Mouse (Mus musculus) liver, adult 2 months (tissue): ENCODE measurements around the gene Snx25. TPM values are rescaled to one million over a fixed set of nuclear protein-coding genes. Genes with fewer than 3 reads are reported as not detected.

Experiments
- DNase-seq: peaks from one replicate; pipeline ENCODE4 v3.0.0-alpha.2; 2011; ENCODE audit warnings: low read depth, low spot score; ENCODE audit errors: extremely low read depth
- H3K27ac ChIP-seq: fragments of 200-500 bp; replicated peaks from 2 replicates; pipeline ENCODE4 v1.5.1; 2012; ENCODE audit warnings: low read depth, mild to moderate bottlenecking, control low read depth, inconsistent platforms, low read length; ENCODE audit not compliant: insufficient read depth
- H3K27me3 ChIP-seq: fragments of 200-500 bp; 2 replicates; pipeline ENCODE4 v1.6.1; 2012; ENCODE audit warnings: mild to moderate bottlenecking, moderate library complexity, low read length, inconsistent platforms; ENCODE audit not compliant: control insufficient read depth, insufficient read depth
- H3K36me3 ChIP-seq: fragments of 200-500 bp; 2 replicates; pipeline ENCODE4 v1.6.1; 2012; ENCODE audit warnings: low read length, inconsistent platforms; ENCODE audit not compliant: control insufficient read depth, insufficient read depth
- H3K4me1 ChIP-seq: fragments of 200-500 bp; 2 replicates; pipeline ENCODE4 v1.6.1; 2011; ENCODE audit warnings: low read length; ENCODE audit not compliant: control insufficient read depth, insufficient read depth
- H3K4me3 ChIP-seq: fragments of 200-500 bp; 2 replicates; pipeline ENCODE4 v1.5.1; 2011; ENCODE audit warnings: low read depth, mild to moderate bottlenecking, control low read depth, low read length, moderate library complexity; ENCODE audit not compliant: insufficient read depth
- H3K79me2 ChIP-seq: fragments of 200-500 bp; 2 replicates; pipeline ENCODE4 v1.6.1; 2012; ENCODE audit warnings: inconsistent platforms, mild to moderate bottlenecking, low read length, moderate library complexity; ENCODE audit not compliant: control insufficient read depth, insufficient read depth
- H3K9ac ChIP-seq: fragments of 200-500 bp; 2 replicates; pipeline ENCODE4 v1.6.1; 2012; ENCODE audit warnings: low read depth, mild to moderate bottlenecking, control low read depth, inconsistent platforms, low read length
- CTCF ChIP-seq: fragments of 200-500 bp; IDR thresholded peaks from 2 replicates; pipeline ENCODE4 v1.5.1; 2011; ENCODE audit warnings: low read depth, low read length, control low read depth
- POLR2A ChIP-seq: fragments of 200-500 bp; IDR thresholded peaks from 2 replicates; pipeline ENCODE4 v1.6.1; 2011; ENCODE audit warnings: low read length, control low read depth; ENCODE audit not compliant: insufficient read depth; ENCODE audit errors: extremely low read depth
- WGBS: fragments of 180-500 bp; shearing (Covaris S2); methylation state at CpG from one replicate; pipeline ENCODE4 v1.1.7; 2018; 5-methylcytosine and 5-hydroxymethylcytosine counted together
- polyA plus RNA-seq: library from polyadenylated mRNA; depleted of rRNA; stranded (reverse); fragments of >200 nt; gene quantifications from 2 replicates; pipeline ENCODE4 v1.2.3, GENCODE M21; 2012
- total RNA-seq: library from RNA; depleted of rRNA; stranded (reverse); fragments of >200 nt; gene quantifications from 2 replicates; pipeline ENCODE4 v1.2.3, GENCODE M21; 2014

Gene Snx25
- total and polyA plus RNA-seq, 2 experiments: 3.0 to 10.7 TPM

DNA sequence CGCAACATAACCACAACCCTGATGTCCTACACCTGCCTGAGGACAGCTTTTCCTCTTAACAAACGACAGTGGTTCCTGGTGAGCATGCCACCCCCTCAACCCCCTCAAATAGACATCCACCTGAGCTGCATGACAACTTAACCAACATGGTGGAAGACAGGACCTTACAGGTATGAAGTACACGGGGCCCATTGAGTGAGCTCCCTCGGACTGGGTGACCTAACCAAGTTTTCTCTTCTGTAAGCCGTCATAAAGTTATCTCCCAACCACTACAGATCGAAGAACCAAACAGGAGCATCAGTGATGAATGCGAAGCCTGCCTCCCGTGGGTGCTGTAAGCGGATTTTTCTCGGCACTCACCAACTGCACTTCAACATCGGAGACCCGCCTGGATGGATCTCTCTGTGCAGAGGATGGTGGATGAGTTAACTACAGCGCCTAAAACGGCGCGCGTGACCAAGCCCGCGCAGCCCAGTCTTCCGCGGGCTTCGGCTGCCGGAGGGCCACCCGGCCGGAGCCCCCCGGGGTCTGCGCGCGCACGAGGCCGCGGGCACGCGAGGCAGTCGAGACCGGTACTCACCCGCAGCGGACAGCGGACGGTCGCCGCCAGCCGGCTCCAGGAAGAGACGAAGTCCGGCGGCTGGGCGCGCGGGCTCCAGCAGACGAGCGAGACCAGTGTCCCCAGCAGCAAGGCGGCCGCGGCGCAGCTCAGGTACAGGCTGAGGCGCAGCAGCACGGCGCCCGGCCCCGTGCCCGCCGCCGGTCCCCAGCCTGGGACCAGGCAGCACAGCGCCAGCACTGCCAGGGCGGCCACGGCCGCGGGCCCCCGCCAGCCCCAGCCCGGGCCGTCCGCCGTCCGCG lies 527 bp downstream of the Snx25 start, which contains the start of gene Cfap97:
Gene Cfap97 (plus strand): TSS at position 570 of the 861 bp plus-strand sequence.
- Histone ChIP-seq H3K79me2 (peaks cover 19% of the 10 kb centered on the region), H3K4me3 (peak within 1 kb of the TSS; percentile 84), H3K4me1 (peaks cover 4% of the 10 kb centered on the region; the same call in 1 of the 2 replicates), H3K27me3 (no peaks in the 10 kb centered on the region), H3K36me3 (no peaks in the 10 kb centered on the region), H3K27ac (peak within 1 kb of the TSS; percentile 69), H3K9ac (peak within 1 kb of the TSS; percentile 92)
- 3% methylated on average over 75 of the region's 75 CpGs for WGBS
- TF ChIP-seq CTCF: no peak
- no peak for TF ChIP-seq POLR2A
- DNase-seq: no peak

DNA sequence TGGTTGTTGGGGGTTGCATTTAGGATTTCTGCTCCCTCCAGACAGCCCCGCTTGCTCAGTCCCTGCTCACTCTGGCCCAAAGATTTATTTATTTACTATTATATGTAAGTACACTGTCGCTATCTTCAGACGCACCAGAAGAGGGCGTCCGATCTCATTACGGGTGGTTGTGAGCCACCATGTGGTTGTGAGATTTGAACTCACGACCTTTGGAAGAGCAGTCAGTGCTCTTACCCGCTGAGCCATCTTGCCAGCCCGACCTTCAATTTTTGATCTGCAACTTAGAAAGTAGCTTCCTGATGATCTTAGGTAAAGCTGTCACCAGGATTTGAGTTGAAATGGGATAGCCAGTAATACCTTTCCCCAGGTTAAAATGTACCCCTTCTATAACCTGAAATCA lies 2.2 kb downstream of the Snx25 start:
- Histone ChIP-seq H3K27me3 (no peaks in the 10 kb centered on the region), H3K9ac (no peak overlapping the region), H3K36me3 (no peaks in the 10 kb centered on the region), H3K4me1 (peaks cover 4% of the 10 kb centered on the region; the same call in 1 of the 2 replicates), H3K4me3 (no peak overlapping the region), H3K27ac (no peak overlapping the region), H3K79me2 (peaks cover 22% of the 10 kb centered on the region)
- WGBS: 88% methylated on average over 9 of the region's 9 CpGs
- no peak for TF ChIP-seq POLR2A
- TF ChIP-seq CTCF: no peak
- DNase-seq: no peak

DNA sequence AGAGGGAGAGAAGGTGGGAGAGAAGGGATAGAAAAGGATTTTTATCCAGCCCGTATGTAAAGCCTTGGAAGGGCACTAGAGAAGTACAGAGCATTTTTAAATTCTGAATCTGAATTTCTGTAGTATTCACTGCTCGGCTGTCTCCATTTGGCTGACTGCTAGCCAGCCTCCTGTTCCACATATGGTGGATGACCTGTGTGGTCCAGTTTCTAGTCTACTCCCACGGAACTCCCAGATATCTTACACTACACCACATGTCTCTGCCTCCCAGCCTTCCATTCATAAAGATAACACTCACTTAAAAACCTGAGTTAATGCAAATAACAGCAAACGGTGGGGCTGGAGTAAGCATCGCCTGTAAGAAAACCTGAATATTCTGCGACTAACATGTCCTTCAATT lies 2.7 kb downstream of the Snx25 start:
- no peak overlapping the region for H3K27ac ChIP-seq
- no peaks in the 10 kb centered on the region for H3K27me3 ChIP-seq
- peaks cover 23% of the 10 kb centered on the region for H3K79me2 ChIP-seq
- no peak for DNase-seq
- peaks cover 7% of the 10 kb centered on the region for H3K4me1 ChIP-seq
- no peak overlapping the region for H3K4me3 ChIP-seq
- H3K9ac ChIP-seq: no peak overlapping the region
- 97% methylated on average over 6 of the region's 6 CpGs for WGBS
- no peak for TF ChIP-seq CTCF
- no peak for TF ChIP-seq POLR2A
- H3K36me3 ChIP-seq: no peaks in the 10 kb centered on the region

- WGBS: 62% methylated on average over 3 of the region's 3 CpGs
- H3K9ac ChIP-seq: no peak overlapping the region
- H3K27ac ChIP-seq: no peak overlapping the region
- TF ChIP-seq CTCF: no peak
- no peaks in the 10 kb centered on the region for H3K27me3 ChIP-seq
- peaks cover 11% of the 10 kb centered on the region for H3K4me1 ChIP-seq
- H3K36me3 ChIP-seq: no peaks in the 10 kb centered on the region
- H3K4me3 ChIP-seq: no peak overlapping the region
- peaks cover 25% of the 10 kb centered on the region for H3K79me2 ChIP-seq
- DNase-seq: no peak
Measured at GRCm38 (mm10) chr8:46146173-46146572, 5.8 kb downstream of the Snx25 start.

DNA sequence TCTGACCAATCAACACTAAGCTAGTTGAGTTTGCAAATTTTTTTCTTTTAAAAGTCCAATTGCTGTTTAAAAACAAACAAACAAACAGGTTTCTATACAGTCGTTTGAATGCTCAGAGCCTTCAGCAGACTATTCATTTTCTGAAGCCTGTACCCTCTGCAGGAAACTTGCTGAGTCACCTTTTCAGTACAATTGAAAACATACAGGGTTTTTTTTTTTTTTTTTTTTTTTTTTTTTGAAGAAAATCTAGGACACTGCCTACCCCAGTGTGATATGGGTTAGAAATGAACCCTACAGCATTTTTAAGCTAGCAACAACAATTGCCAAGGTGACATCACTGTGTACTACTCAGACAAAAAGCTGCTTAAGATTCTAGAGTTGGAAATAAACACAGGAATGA lies 8.0 kb downstream of the Snx25 start:
- H3K4me3 ChIP-seq: no peak overlapping the region
- peaks cover 7% of the 10 kb centered on the region for H3K4me1 ChIP-seq
- TF ChIP-seq POLR2A (no peak), CTCF (no peak)
- no peaks in the 10 kb centered on the region for H3K36me3 ChIP-seq
- H3K9ac ChIP-seq: no peak overlapping the region
- WGBS: 41% methylated on average over 1 of the region's 1 CpGs
- H3K27me3 ChIP-seq: no peaks in the 10 kb centered on the region
- no peak for DNase-seq
- no peak overlapping the region for H3K27ac ChIP-seq
- peaks cover 25% of the 10 kb centered on the region for H3K79me2 ChIP-seq

DNA sequence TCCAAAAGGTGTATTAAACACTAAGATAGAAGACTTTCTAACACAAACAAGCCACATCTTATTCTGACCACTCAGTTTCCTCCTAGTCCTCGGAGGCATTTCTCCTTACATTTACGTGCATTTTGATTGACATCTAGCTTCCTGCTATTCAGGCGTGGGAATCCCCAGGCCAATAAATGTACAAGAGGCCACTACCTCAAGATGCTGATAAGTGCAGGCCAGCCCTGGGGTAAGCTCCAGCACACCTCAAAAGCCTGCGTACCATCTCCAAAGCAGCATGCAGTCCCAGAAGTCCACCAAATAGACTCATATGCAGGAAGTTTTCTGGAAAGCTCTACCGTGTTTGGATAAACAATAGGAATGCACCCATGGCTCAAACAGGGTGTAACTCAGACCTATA lies 8.5 kb downstream of the Snx25 start:
- peaks cover 7% of the 10 kb centered on the region for H3K4me1 ChIP-seq
- no peak for TF ChIP-seq CTCF
- TF ChIP-seq POLR2A: no peak
- H3K9ac ChIP-seq: no peak overlapping the region
- H3K27ac ChIP-seq: no peak overlapping the region
- DNase-seq: no peak
- peaks cover 22% of the 10 kb centered on the region for H3K79me2 ChIP-seq
- H3K27me3 ChIP-seq: no peaks in the 10 kb centered on the region
- no peaks in the 10 kb centered on the region for H3K36me3 ChIP-seq
- 75% methylated on average over 5 of the region's 5 CpGs for WGBS
- H3K4me3 ChIP-seq: no peak overlapping the region
